9 mouse cellular contexts compared by ENCODE assay signal in genomic region chrX:135752832-135753231, GRCm38 (mm10). TPM values are rescaled to one million over a fixed set of nuclear protein-coding genes. Genes with fewer than 3 reads are reported as not detected.
DNase-seq lines count a peak whose midpoint lies in the region; TF ChIP-seq lines count a peak whose summit lies in the region.
"Had no signal": no experiment of that assay in that cellular context is flagged by ENCODE, and none has a peak within 500 bp of the region (broad histone marks: within the 10 kb centered on the region; RNA-seq: fewer than 3 reads in every experiment).

No protein-coding gene starts in this region.

- peak; percentile 48 for DNase-seq in ES-E14 (ENCODE audit: low read depth, low spot score)
- peak; percentile 9 for DNase-seq in heart, postnatal 25 days (ENCODE audit: low spot score)
- DNase-seq in layer of hippocampus, adult 9-10 months (ENCODE audit: low spot score), result peak; percentile 78
- DNase-seq in lung, postnatal 4 days, result peak; percentile 38 to 67
- DNase-seq in right cerebral cortex, postnatal 14 days, result peak; percentile 69
- DNase-seq in urinary bladder, postnatal 25 days (ENCODE audit: low spot score), result peak; percentile 58

- TF ChIP-seq POLR2A in bone marrow, adult 2 months (IDR thresholded peaks at IDR 0.05; ENCODE audit: borderline replicate concordance, control insufficient read depth, low read depth, low read length), result no peak
- no peak for TF ChIP-seq POLR2A in embryonic fibroblast, embryonic 13.5 days (IDR thresholded peaks at IDR 0.05; ENCODE audit: low read depth, low read length)

- WGBS in bone marrow, adult 2 months, result 3% methylated on average over 2 of the region's 2 CpGs

- TF ChIP-seq CTCF in bone marrow, adult 2 months (IDR thresholded peaks at IDR 0.05; ENCODE audit: control insufficient read depth, insufficient read depth, low read length), result peak; percentile 63
- peak; percentile 60; the same call in 1 of the 2 replicates for TF ChIP-seq CTCF in embryonic fibroblast, embryonic 13.5 days (IDR thresholded peaks at IDR 0.05; ENCODE audit: borderline replicate concordance, insufficient read depth, low read length)

- intact Hi-C loops in heart, postnatal 25 days (cut with DNase I), result loop anchor here (10.0 kb wide), 1 partner anchor 178 kb away; no protein-coding TSS in a partner anchor

- H3K27ac ChIP-seq in ES-E14 (ENCODE audit: insufficient read depth, low read depth, low read length, poor library complexity, severe bottlenecking), result no peak overlapping the region
- H3K27ac ChIP-seq in bone marrow, adult 2 months (ENCODE audit: control insufficient read depth, insufficient read depth, low read depth, low read length, poor library complexity), result no peak overlapping the region
- H3K27ac ChIP-seq in embryonic fibroblast, embryonic 13.5 days (ENCODE audit: insufficient read depth, low read length), result no peak overlapping the region

- no peak overlapping the region for H3K4me3 ChIP-seq in ES-E14 (ENCODE audit: insufficient read depth in 1 of 2, low read depth in 1 of 2, low read length in 2 of 2, poor library complexity in 1 of 2, severe bottlenecking in 1 of 2)
- no peak overlapping the region for H3K4me3 ChIP-seq in bone marrow, adult 2 months (replicated peaks; ENCODE audit: control insufficient read depth, low read depth, low read length)
- no peak overlapping the region for H3K4me3 ChIP-seq in embryonic fibroblast, embryonic 13.5 days (ENCODE audit: insufficient read depth, low read length)

- H3K9me3 ChIP-seq in ES-E14 (ENCODE audit: control insufficient read depth, insufficient read depth, low read depth, low read length), result no peaks in the 10 kb centered on the region

- no peaks in the 10 kb centered on the region for H3K36me3 ChIP-seq in ES-E14 (ENCODE audit: control insufficient read depth, insufficient read depth, low read length, poor library complexity, severe bottlenecking)

- H3K4me1 ChIP-seq in ES-E14 (ENCODE audit: control insufficient read depth in 2 of 2, insufficient read depth in 2 of 2, low read length in 2 of 2, poor library complexity in 1 of 2), result no peaks in the 10 kb centered on the region
- no peaks in the 10 kb centered on the region for H3K4me1 ChIP-seq in bone marrow, adult 2 months (ENCODE audit: control insufficient read depth, insufficient read depth, low read length)
- no peaks in the 10 kb centered on the region for H3K4me1 ChIP-seq in embryonic fibroblast, embryonic 13.5 days (ENCODE audit: control insufficient read depth, insufficient read depth, low read length)

- no peak overlapping the region for H3K9ac ChIP-seq in ES-E14 (ENCODE audit: insufficient read depth, low read depth, low read length, poor library complexity, severe bottlenecking)

- in situ Hi-C loops in ES-E14 (cut with MboI; ENCODE audit: low sequenced_read_pairs in 2 of 2, unreplicated experiment in 2 of 2), result no loop called here

TF ChIP-seq in ES-E14, 5 proteins besides CTCF, POLR2A, EP300 and RAD21:
- no peak for TF ChIP-seq CHD2 (IDR thresholded peaks at IDR 0.05; ENCODE audit: low read depth, low read length)
- TF ChIP-seq ZNF384 (IDR thresholded peaks at IDR 0.05; ENCODE audit: low read depth, low read length), result no peak

RNA-seq across cellular contexts. Expression of gene Armcx5, which starts 10.3 kb away (rescaled TPM):
- 6.9 and 10.0 TPM in 2 replicates for total RNA-seq in ES-E14 (2012; rRNA removed)
- 4.5 and 4.8 TPM in 2 replicates for polyA plus RNA-seq in bone marrow, adult 2 months (2011; ENCODE audit: insufficient read depth, insufficient read length, low replicate concordance, missing spikeins)
- 9.9 and 10.5 TPM in 2 replicates for polyA plus RNA-seq in embryonic fibroblast, embryonic 13.5 days (2011; ENCODE audit: insufficient read length, low read depth, missing spikeins)
- 1 to 10 TPM; 5.9 to 6.5 TPM for total RNA-seq in heart, postnatal 25 days (2021)

RNA-seq across cellular contexts. Expression of gene Gprasp1, which starts 10.3 kb away (rescaled TPM):
- total RNA-seq in ES-E14 (2012; rRNA removed), result 30.7 and 35.3 TPM in 2 replicates
- 5.7 and 12.5 TPM in 2 replicates for polyA plus RNA-seq in bone marrow, adult 2 months (2011; ENCODE audit: insufficient read depth, insufficient read length, low replicate concordance, missing spikeins)
- polyA plus RNA-seq in embryonic fibroblast, embryonic 13.5 days (2011; ENCODE audit: insufficient read length, low read depth, missing spikeins), result 40.1 and 47.5 TPM in 2 replicates
- 10 to 100 TPM; 16.9 to 19.3 TPM for total RNA-seq in heart, postnatal 25 days (2021)

RNA-seq across cellular contexts. Expression of gene Tmsb15a, which starts 27.8 kb away (rescaled TPM):
- total RNA-seq in ES-E14 (2012; rRNA removed), result 1.2 TPM in 1 of 2 replicates, not detected in the other
- polyA plus RNA-seq in bone marrow, adult 2 months (2011; ENCODE audit: insufficient read depth, insufficient read length, low replicate concordance, missing spikeins), result not detected in 2 replicates
- not detected in 2 replicates for polyA plus RNA-seq in embryonic fibroblast, embryonic 13.5 days (2011; ENCODE audit: insufficient read length, low read depth, missing spikeins)
- not detected for total RNA-seq in heart, postnatal 25 days (2021)
- polyA plus RNA-seq: large intestine, adult 2 months had no signal

RNA-seq across cellular contexts. Expression of gene Bhlhb9, which starts 44.6 kb away (rescaled TPM):
- 8.8 and 15.0 TPM in 2 replicates for total RNA-seq in ES-E14 (2012; rRNA removed)
- 2.1 and 3.2 TPM in 2 replicates for polyA plus RNA-seq in bone marrow, adult 2 months (2011; ENCODE audit: insufficient read depth, insufficient read length, low replicate concordance, missing spikeins)
- 27.6 and 32.9 TPM in 2 replicates for polyA plus RNA-seq in embryonic fibroblast, embryonic 13.5 days (2011; ENCODE audit: insufficient read length, low read depth, missing spikeins)
- total RNA-seq in heart, postnatal 25 days (2021), result 10 to 100 TPM; 11.1 to 18.1 TPM

RNA-seq across cellular contexts. Expression of gene Tcp11x2, which starts 59.2 kb away (rescaled TPM):
- 0.67 and 0.85 TPM in 2 replicates for total RNA-seq in ES-E14 (2012; rRNA removed)
- not detected in 2 replicates for polyA plus RNA-seq in bone marrow, adult 2 months (2011; ENCODE audit: insufficient read depth, insufficient read length, low replicate concordance, missing spikeins)
- polyA plus RNA-seq in embryonic fibroblast, embryonic 13.5 days (2011; ENCODE audit: insufficient read length, low read depth, missing spikeins), result not detected in 2 replicates
- total RNA-seq in heart, postnatal 25 days (2021), result not detected
- polyA plus RNA-seq: large intestine, adult 2 months had no signal

Comparison
In these comparisons a context has a peak if more than half of its experiments do, and no peak if none do; other contexts are left out.
1. DNase-seq: peak in every context shown above with its lines; median percentile 78 in layer of hippocampus, adult 9-10 months; 69 in right cerebral cortex, postnatal 14 days; 58 in urinary bladder, postnatal 25 days; 52 in lung, postnatal 4 days; 48 in ES-E14; 9 in heart, postnatal 25 days.